Mouse (Mus musculus): ENCODE data around the gene Trim28. TPM values are rescaled to one million over a fixed set of nuclear protein-coding genes. Genes with fewer than 3 reads are reported as not detected.
"Not testable (repeated sequence)": the region's sequence is repeated elsewhere in the genome, so short reads cannot be mapped to it uniquely, and the experiment has no call there.

Gene Trim28
- polyA plus RNA-seq, 1 experiment from 2014 or later, result 252 TPM

GRCm38 (mm10) chr7:13053961-13054286 is 55.0 kb downstream of the Trim28 start:
- H3K36me3 ChIP-seq, result no peaks in the 10 kb centered on the region
- peak overlapping the region; percentile 55 for H3K4me3 ChIP-seq
- peak overlapping the region; percentile 58 for H3K9ac ChIP-seq (replicated peaks)
- peak overlapping the region; percentile 96 for H3K27ac ChIP-seq (replicated peaks)
- ATAC-seq (replicated peaks), result no peak
- peak overlapping the region; percentile 59 for H3K4me2 ChIP-seq (replicated peaks)
- 2% methylated on average over 15 of the region's 15 CpGs for WGBS
- no peaks in the 10 kb centered on the region for H3K9me3 ChIP-seq
- H3K4me1 ChIP-seq, result peaks cover 12% of the 10 kb centered on the region
- H3K27me3 ChIP-seq, result no peaks in the 10 kb centered on the region

- Histone ChIP-seq H3K9me3 (no peaks in the 10 kb centered on the region), H3K4me3 (peak within 1 kb of the TSS; percentile 55), H3K4me2 (replicated peaks) (peak within 1 kb of the TSS; percentile 59), H3K27me3 (no peaks in the 10 kb centered on the region), H3K9ac (replicated peaks) (peak within 1 kb of the TSS; percentile 58), H3K36me3 (no peaks in the 10 kb centered on the region), H3K4me1 (peaks cover 12% of the 10 kb centered on the region), H3K27ac (replicated peaks) (peak within 1 kb of the TSS; percentile 96)
- WGBS, result under 1% methylated on average over 41 of the region's 41 CpGs
- ATAC-seq (replicated peaks), result peak; percentile 96
Observed at GRCm38 (mm10) chr7:13054287-13055010, 55.5 kb downstream of the Trim28 start, which contains the start of gene Mzf1. Gene Mzf1, minus strand, starts transcription at chr7:13054764.

- H3K27ac ChIP-seq (replicated peaks), result no peak overlapping the region
- H3K4me1 ChIP-seq, result peaks cover 12% of the 10 kb centered on the region
- no peak overlapping the region for H3K4me3 ChIP-seq
- WGBS, result 60% methylated on average over 8 of the region's 8 CpGs
- no peaks in the 10 kb centered on the region for H3K9me3 ChIP-seq
- H3K4me2 ChIP-seq (replicated peaks), result no peak overlapping the region
- no peaks in the 10 kb centered on the region for H3K27me3 ChIP-seq
- no peak for ATAC-seq (replicated peaks)
- H3K9ac ChIP-seq (replicated peaks), result no peak overlapping the region
- no peaks in the 10 kb centered on the region for H3K36me3 ChIP-seq
Observed at GRCm38 (mm10) chr7:13056913-13057700, 58.2 kb downstream of the Trim28 start.

- Histone ChIP-seq H3K4me1 (peaks cover 5% of the 10 kb centered on the region; the same call in 1 of the 2 replicates), H3K27me3 (no peaks in the 10 kb centered on the region), H3K9me3 (no peaks in the 10 kb centered on the region), H3K4me3 (no peak overlapping the region), H3K36me3 (no peaks in the 10 kb centered on the region), H3K4me2 (replicated peaks) (no peak overlapping the region), H3K9ac (replicated peaks) (no peak overlapping the region), H3K27ac (replicated peaks) (no peak overlapping the region)
- 88% methylated on average over 9 of the region's 9 CpGs for WGBS
- ATAC-seq (replicated peaks), result no peak
Observed at GRCm38 (mm10) chr7:13059536-13059935, 60.6 kb downstream of the Trim28 start.

- not testable (repeated sequence) for H3K9me3 ChIP-seq; H3K4me3 ChIP-seq; H3K4me1 ChIP-seq; ATAC-seq (replicated peaks); H3K27ac ChIP-seq (replicated peaks); H3K36me3 ChIP-seq; H3K4me2 ChIP-seq (replicated peaks); H3K27me3 ChIP-seq; H3K9ac ChIP-seq (replicated peaks)
- WGBS, result 49% methylated on average over 2 of the region's 2 CpGs
Observed at GRCm38 (mm10) chr7:13063399-13063798, 64.5 kb downstream of the Trim28 start.

GRCm38 (mm10) chr7:13072293-13072692 is 73.4 kb downstream of the Trim28 start:
- no peak for ATAC-seq (replicated peaks)
- Histone ChIP-seq H3K36me3 (no peaks in the 10 kb centered on the region), H3K27ac (replicated peaks) (no peak overlapping the region), H3K4me2 (replicated peaks) (no peak overlapping the region), H3K9me3 (no peaks in the 10 kb centered on the region), H3K4me1 (no peaks in the 10 kb centered on the region), H3K4me3 (no peak overlapping the region), H3K9ac (replicated peaks) (no peak overlapping the region), H3K27me3 (no peaks in the 10 kb centered on the region)
- WGBS, result 58% methylated on average over 5 of the region's 5 CpGs

Other genes with a start within 250 kb of the Trim28 start
- gene Zscan18, start 195.5 kb upstream of the Trim28 start, polyA plus RNA-seq (2015; fragmentation: Nextera tagmentation; extraction: Ambion mirVana), result 21.3 and 22.7 TPM in 2 replicates
- gene Zfp329, start 180.3 kb upstream of the Trim28 start, polyA plus RNA-seq (2015; fragmentation: Nextera tagmentation; extraction: Ambion mirVana), result 28.9 and 30.2 TPM in 2 replicates
- 40.2 and 44.1 TPM in 2 replicates for gene Zfp110, start 164.4 kb upstream of the Trim28 start, polyA plus RNA-seq (2015; fragmentation: Nextera tagmentation; extraction: Ambion mirVana)
- gene Zfp128, start 117.9 kb upstream of the Trim28 start, polyA plus RNA-seq (2015; fragmentation: Nextera tagmentation; extraction: Ambion mirVana), result 8.0 and 8.8 TPM in 2 replicates
- gene Zscan22, start 101.3 kb upstream of the Trim28 start, polyA plus RNA-seq (2015; fragmentation: Nextera tagmentation; extraction: Ambion mirVana), result 13.8 TPM in 2 replicates
- gene Rps5, start 76.8 kb upstream of the Trim28 start, polyA plus RNA-seq (2015; fragmentation: Nextera tagmentation; extraction: Ambion mirVana), result 659 and 698 TPM in 2 replicates
- gene Rnf225, start 71.7 kb upstream of the Trim28 start, polyA plus RNA-seq (2015; fragmentation: Nextera tagmentation; extraction: Ambion mirVana), result 0.61 and 0.84 TPM in 2 replicates
- gene Zfp324, start 33.3 kb upstream of the Trim28 start, polyA plus RNA-seq (2015; fragmentation: Nextera tagmentation; extraction: Ambion mirVana), result 15.9 TPM in 2 replicates
- gene Zfp446, start 21.3 kb upstream of the Trim28 start, polyA plus RNA-seq (2015; fragmentation: Nextera tagmentation; extraction: Ambion mirVana), result 11.7 and 12.5 TPM in 2 replicates
- gene Slc27a5, start 922 bp upstream of the Trim28 start, polyA plus RNA-seq (2015; fragmentation: Nextera tagmentation; extraction: Ambion mirVana), result 0.20 and 0.50 TPM in 2 replicates
- 40.4 and 44.2 TPM in 2 replicates for gene Zbtb45, start 10.9 kb downstream of the Trim28 start, polyA plus RNA-seq (2015; fragmentation: Nextera tagmentation; extraction: Ambion mirVana)
- 180 and 184 TPM in 2 replicates for gene Chmp2a, start 35.7 kb downstream of the Trim28 start, polyA plus RNA-seq (2015; fragmentation: Nextera tagmentation; extraction: Ambion mirVana)
- gene Ube2m, start 39.2 kb downstream of the Trim28 start, polyA plus RNA-seq (2015; fragmentation: Nextera tagmentation; extraction: Ambion mirVana), result 118 and 131 TPM in 2 replicates
- gene Mzf1, start 55.6 kb downstream of the Trim28 start, polyA plus RNA-seq (2015; fragmentation: Nextera tagmentation; extraction: Ambion mirVana), result 7.9 and 8.7 TPM in 2 replicates
- gene Vmn1r85, start 96.1 kb downstream of the Trim28 start, polyA plus RNA-seq (2015; fragmentation: Nextera tagmentation; extraction: Ambion mirVana), result 0.04 and 0.06 TPM in 2 replicates
- not detected in 2 replicates for gene Vmn1r86, start 120.8 kb downstream of the Trim28 start, polyA plus RNA-seq (2015; fragmentation: Nextera tagmentation; extraction: Ambion mirVana)
- not detected in 2 replicates for gene Vmn1r87, start 141.0 kb downstream of the Trim28 start, polyA plus RNA-seq (2015; fragmentation: Nextera tagmentation; extraction: Ambion mirVana)
- gene Vmn1r88, start 160.5 kb downstream of the Trim28 start, polyA plus RNA-seq (2015; fragmentation: Nextera tagmentation; extraction: Ambion mirVana), result not detected in 2 replicates
- gene Vmn1r89, start 213.9 kb downstream of the Trim28 start, polyA plus RNA-seq (2015; fragmentation: Nextera tagmentation; extraction: Ambion mirVana), result not detected in 2 replicates

Data from forebrain, embryonic 15.5 days (tissue).